Mouse (Mus musculus) layer of hippocampus, adult 9-11 months (tissue): ENCODE measurements around the gene Pym1.
"Not testable (repeated sequence)": the region's sequence is repeated elsewhere in the genome, so short reads cannot be mapped to it uniquely, and the experiment has no call there.

Experiments
- DNase-seq: peaks from one replicate; pipeline ENCODE4 v3.0.0; 2022

Pym1 gene

GRCm38 (mm10) chr10:128747646-128748251 is at the start of gene Pym1:
Gene Pym1 (plus strand): TSS chr10:128747889.
- peak; percentile 48 for DNase-seq

- no peak for DNase-seq
These were observed 48.7 kb upstream of the Pym1 start for GRCm38 (mm10) chr10:128699006-128699405.

- no peak for DNase-seq
These were observed 48.1 kb upstream of the Pym1 start for GRCm38 (mm10) chr10:128699611-128700010.

- DNase-seq, result no peak
These were observed 47.0 kb upstream of the Pym1 start for GRCm38 (mm10) chr10:128700712-128701111.

- no peak for DNase-seq
These were observed 45.2 kb upstream of the Pym1 start for GRCm38 (mm10) chr10:128702328-128703007.

- DNase-seq, result no peak
These were observed 43.8 kb upstream of the Pym1 start, which contains the start of gene Pmel for GRCm38 (mm10) chr10:128703895-128704294. Gene Pmel (plus strand): TSS chr10:128704195.

GRCm38 (mm10) chr10:128704491-128705316 is 43.0 kb upstream of the Pym1 start, which contains the start of gene Cdk2:
Gene Cdk2 (minus strand): TSS chr10:128705031.
- DNase-seq, result peak; percentile 87

GRCm38 (mm10) chr10:128705317-128705693 is 42.4 kb upstream of the Pym1 start:
- DNase-seq, result no peak

- DNase-seq, result not testable (repeated sequence)
These were observed 36.4 kb upstream of the Pym1 start for GRCm38 (mm10) chr10:128711318-128711717.

- no peak for DNase-seq
These were observed 31.8 kb upstream of the Pym1 start for GRCm38 (mm10) chr10:128715559-128716537.

- DNase-seq, result not testable (repeated sequence)
These were observed 22.2 kb upstream of the Pym1 start for GRCm38 (mm10) chr10:128725466-128725865.

GRCm38 (mm10) chr10:128728059-128728458 is 19.6 kb upstream of the Pym1 start:
- DNase-seq, result no peak

- peak; percentile 33 for DNase-seq
These were observed 16.7 kb upstream of the Pym1 start for GRCm38 (mm10) chr10:128731002-128731433.

- DNase-seq, result no peak
These were observed 15.7 kb upstream of the Pym1 start for GRCm38 (mm10) chr10:128731992-128732391.

GRCm38 (mm10) chr10:128737435-128737834 is 10.3 kb upstream of the Pym1 start:
- DNase-seq, result no peak

GRCm38 (mm10) chr10:128740296-128740695 is 7.4 kb upstream of the Pym1 start:
- no peak for DNase-seq

GRCm38 (mm10) chr10:128742616-128743015 is 5.1 kb upstream of the Pym1 start:
- no peak for DNase-seq

- no peak for DNase-seq
These were observed 4.5 kb upstream of the Pym1 start for GRCm38 (mm10) chr10:128743235-128743634.

- DNase-seq, result no peak
These were observed 3.9 kb upstream of the Pym1 start for GRCm38 (mm10) chr10:128743791-128744191.

GRCm38 (mm10) chr10:128744211-128744610 is 3.5 kb upstream of the Pym1 start:
- no peak for DNase-seq

- DNase-seq, result no peak
These were observed 2.7 kb upstream of the Pym1 start, which contains the start of gene Dgka for GRCm38 (mm10) chr10:128744680-128745601. Gene Dgka (minus strand): TSS chr10:128744855.
